Mouse (Mus musculus) ES-Bruce4 (cell line): ENCODE measurements around the gene Patj. TPM values are rescaled to one million over a fixed set of nuclear protein-coding genes. Genes with fewer than 3 reads are reported as not detected.

Source experiments
- H3K27ac ChIP-seq: 2 replicates; pipeline ENCODE4 v1.5.1; 2012; ENCODE audit warnings: low read length, inconsistent platforms; ENCODE audit not compliant: insufficient read depth
- H3K27me3 ChIP-seq: 2 replicates; pipeline ENCODE4 v1.6.1; 2012; ENCODE audit warnings: mild to moderate bottlenecking, low read length, inconsistent platforms; ENCODE audit not compliant: control insufficient read depth, poor library complexity, insufficient read depth, severe bottlenecking
- H3K36me3 ChIP-seq: 2 replicates; pipeline ENCODE4 v1.6.1; 2012; ENCODE audit warnings: inconsistent platforms, mild to moderate bottlenecking, low read length, moderate library complexity; ENCODE audit not compliant: control insufficient read depth, poor library complexity, insufficient read depth, severe bottlenecking
- H3K4me1 ChIP-seq: one replicate; pipeline ENCODE4 v1.8.1; 2011; ENCODE audit warnings: low read length; ENCODE audit not compliant: control insufficient read depth, insufficient read depth
- H3K4me3 ChIP-seq: 2 replicates; pipeline ENCODE4 v1.5.1; 2011; ENCODE audit warnings: low read depth, mild to moderate bottlenecking, low read length
- H3K9ac ChIP-seq: 2 replicates; pipeline ENCODE4 v1.6.1; 2012; ENCODE audit warnings: low read depth, mild to moderate bottlenecking, inconsistent platforms; ENCODE audit not compliant: poor library complexity, severe bottlenecking
- H3K9me3 ChIP-seq: replicated peaks from 2 replicates; pipeline ENCODE4 v1.6.1; 2012; ENCODE audit warnings: mild to moderate bottlenecking, low read length, inconsistent platforms; ENCODE audit not compliant: control insufficient read depth, poor library complexity, insufficient read depth, severe bottlenecking
- CTCF ChIP-seq: IDR thresholded peaks from one replicate; pipeline ENCODE4 v1.8.1; 2011; ENCODE audit warnings: low read depth, low read length
- EP300 ChIP-seq: IDR thresholded peaks from 2 replicates; pipeline ENCODE4 v1.6.1; 2011; ENCODE audit warnings: low read depth, low read length; ENCODE audit not compliant: insufficient read depth
- POLR2A ChIP-seq: IDR thresholded peaks from one replicate; pipeline ENCODE4 v1.8.1; 2011; ENCODE audit warnings: low read length; ENCODE audit not compliant: insufficient read depth
- polyA plus RNA-seq: library from polyadenylated mRNA; stranded (reverse); fragments of >200 nt; gene quantifications from 2 replicates; pipeline ENCODE4 v1.2.4, GENCODE M21; 2011; ENCODE audit warnings: low read depth; ENCODE audit not compliant: missing spikeins, insufficient read depth, insufficient read length

Gene Patj
- polyA plus RNA-seq, 1 experiment: 62.7 TPM

GRCm38 (mm10) chr4:98581456-98581855 is 185.9 kb downstream of the Patj start:
- H3K9me3 ChIP-seq: no peaks in the 10 kb centered on the region
- no peak overlapping the region for H3K4me3 ChIP-seq
- no peaks in the 10 kb centered on the region for H3K36me3 ChIP-seq
- no peak overlapping the region for H3K27ac ChIP-seq
- no peaks in the 10 kb centered on the region for H3K27me3 ChIP-seq
- TF ChIP-seq CTCF (no peak), EP300 (no peak), POLR2A (no peak)
- no peaks in the 10 kb centered on the region for H3K4me1 ChIP-seq
- no peak overlapping the region for H3K9ac ChIP-seq

GRCm38 (mm10) chr4:98584023-98584422 is 188.4 kb downstream of the Patj start:
- no peaks in the 10 kb centered on the region for H3K36me3 ChIP-seq
- H3K9ac ChIP-seq: no peak overlapping the region
- H3K4me3 ChIP-seq: no peak overlapping the region
- no peaks in the 10 kb centered on the region for H3K27me3 ChIP-seq
- H3K27ac ChIP-seq: no peak overlapping the region
- TF ChIP-seq POLR2A (no peak), EP300 (no peak), CTCF (no peak)
- no peaks in the 10 kb centered on the region for H3K4me1 ChIP-seq
- no peaks in the 10 kb centered on the region for H3K9me3 ChIP-seq

GRCm38 (mm10) chr4:98586303-98586702 is 190.7 kb downstream of the Patj start:
- Histone ChIP-seq H3K36me3 (no peaks in the 10 kb centered on the region), H3K27me3 (no peaks in the 10 kb centered on the region)
- TF ChIP-seq POLR2A: no peak
- no peak for TF ChIP-seq EP300
- no peak for TF ChIP-seq CTCF

GRCm38 (mm10) chr4:98587686-98588085 is 192.1 kb downstream of the Patj start:
- no peak overlapping the region for H3K27ac ChIP-seq
- no peaks in the 10 kb centered on the region for H3K9me3 ChIP-seq
- H3K36me3 ChIP-seq: no peaks in the 10 kb centered on the region
- TF ChIP-seq EP300 (no peak), CTCF (no peak), POLR2A (no peak)
- no peaks in the 10 kb centered on the region for H3K4me1 ChIP-seq
- no peak overlapping the region for H3K4me3 ChIP-seq
- H3K27me3 ChIP-seq: no peaks in the 10 kb centered on the region
- H3K9ac ChIP-seq: no peak overlapping the region

More at GRCm38 (mm10) chr4:98586303-98586702, 190.7 kb downstream of the Patj start:
- Histone ChIP-seq H3K9ac (no peak overlapping the region), H3K4me3 (no peak overlapping the region), H3K4me1 (no peaks in the 10 kb centered on the region), H3K27ac (no peak overlapping the region), H3K9me3 (no peaks in the 10 kb centered on the region)

GRCm38 (mm10) chr4:98593961-98594360 is 198.4 kb downstream of the Patj start:
- no peak for TF ChIP-seq EP300
- no peak for TF ChIP-seq CTCF
- TF ChIP-seq POLR2A: no peak
- Histone ChIP-seq H3K9me3 (no peaks in the 10 kb centered on the region), H3K4me3 (no peak overlapping the region)

GRCm38 (mm10) chr4:98598546-98598971 is 203.0 kb downstream of the Patj start:
- no peak for TF ChIP-seq CTCF
- TF ChIP-seq EP300: no peak
- TF ChIP-seq POLR2A: no peak
- Histone ChIP-seq H3K36me3 (no peaks in the 10 kb centered on the region), H3K4me1 (no peaks in the 10 kb centered on the region), H3K27me3 (no peaks in the 10 kb centered on the region), H3K27ac (no peak overlapping the region), H3K9ac (no peak overlapping the region), H3K9me3 (no peaks in the 10 kb centered on the region), H3K4me3 (no peak overlapping the region)

More at GRCm38 (mm10) chr4:98593961-98594360, 198.4 kb downstream of the Patj start:
- H3K27ac ChIP-seq: no peak overlapping the region
- H3K27me3 ChIP-seq: no peaks in the 10 kb centered on the region
- no peaks in the 10 kb centered on the region for H3K36me3 ChIP-seq
- H3K9ac ChIP-seq: no peak overlapping the region
- no peaks in the 10 kb centered on the region for H3K4me1 ChIP-seq
